Mouse (Mus musculus): Measurements from ENCODE around the gene F5.

GRCm38 (mm10) chr1:164242809-164243208, 91.2 kb downstream of the F5 start:
- TF ChIP-seq CTCF (IDR thresholded peaks at IDR 0.05; ENCODE audit: extremely low read depth, insufficient read depth, low read length) (no peak), POLR2A (IDR thresholded peaks at IDR 0.05; ENCODE audit: extremely low read depth, insufficient read depth, low read length) (no peak)
